Mouse (Mus musculus): ENCODE measurements around the gene Fadd.

The Fadd gene

GRCm38 (mm10) chr7:144531585-144532378 lies 50.5 kb downstream of the Fadd start:
- no peak for DNase-seq (ENCODE audit: low spot score in 2 of 2)

DNA sequence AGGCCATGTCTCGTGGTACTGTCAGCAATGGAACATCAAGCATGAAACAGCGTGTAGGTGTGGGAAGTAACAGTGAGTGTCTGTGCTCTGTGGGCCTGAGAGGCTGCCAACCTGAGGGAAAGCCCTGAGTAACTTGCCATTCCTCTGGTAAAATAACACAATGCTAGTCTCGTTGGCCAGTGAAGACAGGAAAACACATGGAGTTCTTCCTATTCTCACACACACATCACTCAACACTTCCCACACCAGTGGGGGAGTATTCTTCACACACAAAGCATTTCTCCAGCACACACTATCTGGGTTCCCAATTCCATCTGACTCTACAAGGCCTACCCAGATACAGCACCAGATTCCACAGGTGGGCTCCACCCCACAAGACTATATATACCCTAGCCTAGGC lies 52.4 kb downstream of the Fadd start:
- DNase-seq (ENCODE audit: low spot score in 2 of 2) = no peak

GRCm38 (mm10) chr7:144527723-144528221 lies 54.5 kb downstream of the Fadd start:
- DNase-seq (ENCODE audit: low spot score in 2 of 2) = no peak

All from spleen, postnatal 36 days (tissue).